Mouse (Mus musculus): Measurements from ENCODE around the gene Hist1h1c. TPM values are rescaled to one million over a fixed set of nuclear protein-coding genes. Genes with fewer than 3 reads are reported as not detected.
"Not testable (repeated sequence)": the region's sequence is repeated elsewhere in the genome, so short reads cannot be mapped to it uniquely, and the experiment has no call there.

Hist1h1c gene
- polyA plus RNA-seq, 1 experiment = 72.3 TPM

DNA sequence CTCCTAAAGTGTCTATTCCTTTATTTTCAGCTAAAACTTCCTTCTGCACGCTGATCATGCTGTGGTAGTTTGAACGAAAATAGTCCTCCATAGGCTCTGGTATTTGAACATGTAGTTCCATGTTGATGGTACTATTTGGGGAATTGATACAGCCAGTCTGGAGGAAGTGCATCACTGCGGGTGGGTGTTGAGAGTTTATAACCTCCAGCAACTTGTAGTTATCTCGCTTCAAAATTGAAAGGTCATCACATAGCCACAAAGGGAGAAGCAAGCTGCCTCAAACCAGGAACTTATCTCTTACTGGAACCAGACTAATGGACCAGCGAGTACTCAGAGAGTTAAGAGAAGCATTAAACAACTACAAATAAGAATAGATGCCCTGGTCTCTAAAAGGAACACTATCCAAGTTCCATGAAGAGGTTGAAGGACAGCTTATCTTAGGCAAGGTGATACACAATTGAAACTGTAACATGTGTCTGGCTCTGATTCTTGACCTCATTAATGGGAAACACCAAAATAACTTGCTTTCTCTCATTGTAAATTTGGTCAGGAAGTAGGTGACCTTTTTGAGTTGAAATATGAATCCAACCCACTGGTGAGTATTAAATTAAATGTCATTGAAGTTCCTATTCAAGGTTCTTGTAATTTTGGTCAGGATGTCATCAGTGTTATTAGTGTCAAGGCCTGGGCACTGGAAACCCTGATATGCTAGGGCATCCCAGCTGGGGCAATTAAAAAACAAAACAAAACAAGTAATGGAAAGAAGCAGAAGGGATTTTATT lies 22.2 kb upstream of the Hist1h1c start:
- DNase-seq (ENCODE audit: low read depth) = no peak

DNA sequence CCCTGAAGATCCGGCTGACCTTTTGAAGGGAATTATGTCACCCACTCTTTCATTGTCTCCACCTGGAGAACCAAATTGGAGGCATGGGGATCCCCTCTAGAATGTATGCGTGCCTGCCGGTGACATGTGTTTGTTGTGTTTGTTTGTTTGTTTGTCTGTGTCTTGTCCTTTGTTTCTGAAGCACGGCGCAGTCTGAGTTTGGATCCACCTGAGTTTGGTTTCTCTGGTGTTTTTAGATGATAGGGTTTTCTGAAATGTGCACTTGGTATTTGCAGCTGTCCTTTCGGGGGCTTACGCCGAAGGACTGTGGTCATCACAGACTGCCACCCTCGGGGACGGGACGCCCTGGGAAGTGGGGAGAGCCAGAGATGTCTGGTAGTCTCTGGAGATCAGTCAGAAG lies 21.4 kb upstream of the Hist1h1c start:
- no peak for DNase-seq (ENCODE audit: low read depth)

DNA sequence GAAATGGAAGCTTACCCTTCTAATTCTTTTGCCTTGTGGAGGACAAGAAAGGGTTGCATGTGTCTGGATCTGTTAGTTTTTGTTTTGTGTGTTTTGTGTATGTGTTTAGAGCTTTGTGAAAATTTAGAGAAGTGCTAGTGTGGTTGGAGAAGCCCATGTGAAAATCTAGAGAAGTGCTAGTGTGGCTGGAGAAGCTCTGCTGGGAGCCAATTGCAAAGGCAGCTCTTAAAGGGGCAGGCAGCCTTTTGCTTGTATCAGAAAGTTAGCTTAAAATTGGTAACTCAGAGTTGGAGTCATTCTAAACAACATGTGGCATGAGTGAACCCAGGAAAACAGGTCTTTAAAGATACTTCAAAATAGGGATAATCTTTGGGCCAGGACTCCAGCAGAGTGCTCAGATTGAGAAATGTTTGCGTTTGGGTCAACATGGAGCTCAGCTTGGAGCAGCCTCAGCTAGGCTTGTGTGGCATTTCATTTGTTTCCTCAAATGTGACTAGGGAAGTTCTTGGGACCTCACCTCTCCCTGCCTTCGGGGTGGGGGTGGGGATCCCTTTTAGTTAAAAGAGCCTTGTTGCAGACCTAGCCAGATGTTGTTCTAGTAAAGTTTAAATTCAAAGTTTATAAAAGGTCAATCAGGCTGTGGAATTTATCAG lies 20.9 kb upstream of the Hist1h1c start:
- DNase-seq (ENCODE audit: low read depth) = not testable (repeated sequence)

DNA sequence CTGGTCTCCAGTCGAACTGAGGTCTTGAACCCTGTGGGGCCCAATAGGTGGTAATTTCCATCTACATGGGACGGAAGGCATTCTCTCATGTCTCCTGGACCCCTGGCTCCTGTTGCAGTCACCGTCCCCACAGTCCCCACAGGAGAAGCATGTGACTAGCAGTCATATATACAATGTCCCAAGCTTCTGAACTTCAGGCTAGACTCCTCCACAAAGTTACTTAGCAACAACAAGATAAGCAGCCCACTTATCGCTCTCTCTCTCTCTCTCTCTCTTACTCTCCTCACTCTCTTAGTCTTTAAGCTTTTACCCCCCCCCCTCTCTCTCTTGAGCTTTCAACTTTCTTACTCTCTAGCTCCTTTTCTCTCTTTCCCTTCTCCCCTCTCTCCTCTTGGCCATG lies 14.4 kb upstream of the Hist1h1c start:
- DNase-seq (ENCODE audit: low read depth) = no peak

DNA sequence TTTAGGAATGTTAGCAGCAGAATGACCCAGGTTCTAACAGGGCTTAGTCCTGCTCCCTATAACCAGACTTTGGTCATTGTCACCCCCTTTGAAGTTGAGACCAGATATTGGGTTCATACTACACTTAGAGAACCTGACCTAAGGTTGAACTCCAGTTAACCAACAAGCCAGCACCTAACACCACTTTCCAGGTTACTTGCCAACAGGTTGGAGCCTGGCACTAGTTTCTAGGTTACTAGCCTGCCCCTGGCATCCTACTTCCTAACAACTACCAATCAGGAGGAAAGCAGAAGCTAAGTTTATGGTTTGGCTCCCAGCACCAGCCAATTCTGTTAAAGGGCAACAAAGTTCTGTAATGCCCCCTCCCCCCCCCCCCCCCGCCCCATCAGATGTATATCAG lies 13.4 kb upstream of the Hist1h1c start:
- DNase-seq (ENCODE audit: low read depth) = no peak

DNA sequence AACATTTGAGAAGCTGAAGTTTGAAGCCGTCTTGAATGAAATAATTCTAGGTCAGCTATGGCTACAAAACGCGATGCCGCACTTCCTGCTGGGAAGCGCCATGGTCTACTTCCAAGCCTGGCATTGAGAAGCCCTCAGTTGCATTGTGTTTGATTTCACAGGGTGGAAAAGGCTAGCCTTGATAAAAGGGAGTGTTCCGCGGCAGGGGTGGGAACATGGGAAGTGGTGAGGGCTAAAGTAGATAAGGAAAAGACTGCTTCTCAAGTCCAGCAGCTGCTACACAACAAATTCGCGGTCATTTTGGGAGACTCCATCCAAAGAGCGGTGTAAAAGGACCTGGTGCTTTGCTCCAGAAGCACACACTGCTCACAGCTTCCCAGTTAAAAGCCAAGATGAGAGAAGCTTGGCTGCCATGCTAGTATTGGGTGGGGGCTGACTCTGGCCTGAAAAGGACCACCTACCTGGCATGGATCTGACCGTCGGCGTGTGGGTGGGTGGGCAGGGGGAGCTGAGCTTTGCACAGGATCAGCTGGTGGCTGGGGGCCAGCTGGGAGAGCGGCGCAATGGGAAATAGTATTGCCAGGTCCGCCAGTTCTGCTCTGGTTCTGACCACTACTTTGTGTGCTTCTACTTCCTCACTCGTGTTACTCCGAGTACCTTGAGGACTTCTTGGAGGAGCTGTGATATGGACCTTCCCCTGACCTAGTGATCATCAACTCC lies 10.0 kb upstream of the Hist1h1c start:
- DNase-seq (ENCODE audit: low read depth) = no peak

DNA sequence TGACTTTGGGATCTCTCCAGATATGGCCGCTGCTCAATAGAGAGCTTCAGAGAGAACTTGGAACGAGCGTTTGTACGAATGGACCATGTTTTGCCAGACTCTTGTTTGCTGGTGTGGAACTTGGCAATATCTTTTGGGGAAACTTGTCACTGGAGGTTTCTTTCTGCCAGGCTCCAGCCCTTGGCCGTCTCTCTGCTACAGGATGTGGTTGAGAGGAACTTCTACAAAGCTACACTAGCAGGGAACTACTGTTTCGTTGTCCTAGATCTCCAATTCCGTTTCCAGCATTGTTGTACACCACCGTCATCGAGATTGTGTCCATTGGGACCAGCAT lies 9.4 kb upstream of the Hist1h1c start:
- no peak for DNase-seq (ENCODE audit: low read depth)

DNA sequence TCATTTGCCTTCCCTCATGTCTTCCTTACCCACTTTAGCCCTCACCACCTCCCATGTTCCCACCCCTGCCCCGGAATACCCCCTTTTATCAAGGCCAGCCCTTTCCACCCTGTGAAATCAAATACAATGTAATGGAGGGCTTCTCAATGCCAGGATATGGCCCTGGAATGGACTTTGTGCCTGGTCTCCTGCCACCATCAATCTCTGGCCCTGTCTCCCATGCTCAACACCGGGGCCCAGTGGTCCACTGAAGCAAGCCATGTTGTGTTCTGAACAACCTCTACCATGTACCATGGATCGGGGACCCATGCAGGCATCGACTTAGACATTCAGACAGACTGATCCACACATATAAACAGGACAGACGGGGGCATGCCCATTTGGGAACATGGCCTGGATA lies 8.9 kb upstream of the Hist1h1c start:
- DNase-seq (ENCODE audit: low read depth) = no peak

DNA sequence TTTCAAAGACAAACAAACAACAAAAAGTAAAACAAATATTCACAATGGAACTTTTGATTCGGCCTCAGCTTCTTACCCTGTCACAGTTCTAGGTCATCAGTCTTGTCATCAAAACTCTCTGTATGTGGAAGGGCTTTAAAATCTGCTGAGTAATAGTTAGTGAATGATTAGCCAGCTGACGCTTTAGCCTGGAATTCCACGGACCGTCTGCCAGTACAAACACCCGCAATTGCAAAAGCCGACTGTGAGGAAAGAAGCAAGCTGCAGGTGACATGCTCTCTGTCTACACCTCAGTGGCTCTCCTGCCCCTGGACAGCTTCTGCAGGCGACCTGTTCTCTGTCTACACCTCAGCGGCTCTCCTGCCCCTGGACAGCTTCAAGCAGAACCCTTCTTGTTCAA lies 8.1 kb upstream of the Hist1h1c start:
- no peak for DNase-seq (ENCODE audit: low read depth)

DNA sequence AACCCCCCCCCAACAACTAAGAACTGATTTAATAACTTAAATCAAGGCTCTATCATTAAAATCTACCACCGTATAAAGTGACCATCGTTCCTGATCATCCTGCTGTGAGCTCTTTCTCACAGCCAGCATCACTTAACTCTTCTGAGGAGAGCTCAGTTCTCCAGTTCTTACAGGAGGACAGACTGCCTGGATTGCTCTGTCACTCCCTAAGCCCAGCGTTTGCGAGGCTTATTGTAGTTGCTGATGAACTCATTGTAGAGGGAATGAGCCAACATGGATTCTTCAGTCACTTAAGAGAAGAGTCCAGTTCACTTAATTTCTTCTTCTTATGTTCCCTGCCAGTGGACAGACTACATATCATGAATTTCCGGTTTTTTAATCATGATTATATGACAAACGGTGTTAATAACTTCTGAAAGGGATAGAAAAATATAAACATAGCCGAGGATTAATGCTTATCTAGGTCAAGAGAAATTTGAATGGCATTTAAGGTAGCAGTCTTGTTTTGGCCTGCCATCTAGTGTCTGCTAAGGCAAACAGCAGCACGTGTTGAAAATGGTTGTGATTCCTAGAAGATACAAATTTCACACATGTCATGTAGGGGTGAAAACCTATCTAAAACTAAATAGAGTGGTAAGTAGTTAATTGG lies 6.3 kb upstream of the Hist1h1c start:
- DNase-seq (ENCODE audit: low read depth) = no peak

DNA sequence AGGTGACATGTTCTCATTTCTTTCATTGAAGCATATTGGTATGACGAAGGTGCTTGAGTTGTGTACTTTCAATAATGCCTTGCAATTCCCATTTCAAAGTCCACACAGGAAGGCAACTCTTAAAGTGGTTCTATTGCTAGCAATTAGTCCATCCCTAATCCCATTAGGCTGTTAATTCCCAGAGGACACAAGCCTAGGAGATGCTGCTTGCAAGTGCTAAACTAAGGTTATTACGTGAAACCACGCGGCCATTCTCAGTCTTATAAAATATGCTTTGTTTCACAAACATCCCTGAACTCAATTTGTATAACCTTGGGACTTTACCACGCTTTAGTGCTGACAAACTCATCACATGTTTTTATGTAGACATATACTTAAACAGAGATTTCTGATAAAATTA lies 1.5 kb upstream of the Hist1h1c start:
- no peak for DNase-seq (ENCODE audit: low read depth)

DNA sequence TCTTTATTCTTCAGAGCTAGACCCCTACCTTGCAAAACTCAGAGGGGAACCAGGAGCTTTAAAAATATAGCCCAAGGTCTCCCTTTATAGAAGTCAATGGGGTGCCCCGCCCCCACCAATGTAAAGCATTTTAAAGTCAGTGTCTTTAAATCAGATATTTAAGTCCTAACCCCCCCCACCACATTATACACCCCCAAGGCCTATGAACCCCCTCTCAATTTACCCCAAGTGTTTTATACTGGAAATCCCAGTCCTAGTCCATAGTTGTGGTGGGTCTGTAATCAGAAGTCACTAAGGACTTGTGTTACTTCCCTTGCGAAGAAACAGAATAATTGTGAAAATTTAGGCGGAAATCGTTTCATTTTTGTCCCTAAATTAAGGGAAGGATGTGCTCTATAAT lies 567 bp upstream of the Hist1h1c start:
- DNase-seq (ENCODE audit: low read depth) = no peak

DNA sequence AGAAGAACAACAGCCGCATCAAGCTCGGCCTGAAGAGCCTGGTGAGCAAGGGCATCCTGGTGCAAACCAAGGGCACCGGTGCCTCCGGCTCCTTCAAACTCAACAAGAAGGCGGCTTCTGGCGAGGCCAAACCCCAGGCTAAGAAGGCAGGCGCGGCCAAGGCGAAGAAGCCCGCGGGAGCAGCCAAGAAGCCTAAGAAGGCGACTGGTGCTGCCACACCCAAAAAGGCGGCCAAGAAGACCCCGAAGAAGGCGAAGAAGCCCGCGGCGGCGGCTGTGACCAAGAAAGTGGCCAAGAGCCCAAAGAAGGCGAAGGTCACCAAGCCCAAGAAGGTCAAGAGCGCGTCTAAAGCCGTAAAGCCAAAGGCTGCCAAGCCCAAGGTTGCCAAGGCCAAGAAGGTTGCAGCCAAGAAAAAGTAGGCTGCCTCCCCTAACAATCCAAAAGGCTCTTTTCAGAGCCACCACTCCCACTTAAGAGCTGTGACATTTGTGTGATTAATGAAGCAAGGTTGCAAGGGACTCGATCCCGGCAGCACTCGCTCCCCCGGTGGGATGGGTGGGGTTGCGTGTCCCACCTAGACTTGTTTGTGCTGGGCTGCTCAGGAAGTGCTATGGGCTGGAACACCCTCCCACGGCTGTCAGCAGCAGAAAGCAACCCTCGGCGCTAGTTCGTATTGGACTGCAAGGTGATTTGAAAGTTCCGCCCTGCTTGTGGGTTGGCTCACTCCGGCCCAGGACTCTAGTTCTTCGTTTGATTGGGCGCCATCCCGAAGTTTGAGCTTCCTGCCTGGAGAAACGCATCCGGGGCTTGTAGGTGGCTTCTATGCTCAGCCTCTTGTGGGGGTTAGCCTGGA lies 687 bp downstream of the Hist1h1c start:
- DNase-seq (ENCODE audit: low read depth) = no peak

DNA sequence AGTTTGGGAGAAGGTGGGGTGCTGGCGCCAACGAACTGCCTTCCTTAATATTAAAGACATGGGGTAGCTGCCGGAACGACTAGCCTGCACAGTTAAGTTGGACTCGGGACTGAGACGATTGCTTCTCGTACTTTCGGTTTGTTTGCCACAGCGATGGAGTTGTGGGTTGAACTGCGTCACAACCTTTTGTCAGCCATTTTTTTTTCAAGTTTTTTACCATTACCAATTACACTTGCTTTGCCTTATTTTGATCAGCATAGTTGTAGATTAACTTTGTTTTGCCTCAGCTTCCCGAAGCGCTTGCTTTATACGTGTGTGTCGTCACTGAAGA lies 1.3 kb downstream of the Hist1h1c start:
- no peak for DNase-seq (ENCODE audit: low read depth)

DNA sequence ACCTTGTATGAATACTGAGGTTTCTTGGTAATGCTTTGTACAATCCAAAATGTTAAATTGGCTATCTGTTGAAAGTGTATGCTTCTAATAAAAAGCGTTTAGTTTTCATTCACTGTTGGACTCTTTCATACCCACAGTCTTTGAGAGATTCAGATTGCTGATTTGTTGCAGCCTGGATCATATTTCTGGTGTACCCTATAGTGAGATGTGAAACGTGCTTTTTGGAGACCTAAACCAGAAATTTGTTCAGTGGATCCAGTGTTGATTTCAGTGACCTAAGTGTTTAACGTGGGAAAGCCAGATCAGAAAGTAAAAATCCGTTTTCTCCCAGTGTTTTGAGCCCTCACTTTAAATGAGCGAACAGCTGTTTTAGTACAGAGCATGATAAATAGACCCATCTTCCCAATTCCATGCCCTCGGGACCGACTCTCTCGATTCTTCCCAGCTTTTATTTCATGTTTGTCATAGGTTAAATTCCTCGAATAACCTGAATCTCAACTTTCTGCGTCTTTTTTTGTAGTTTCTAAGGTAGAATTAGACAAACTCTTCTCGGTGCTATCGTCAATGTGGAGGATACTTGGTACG lies 1.7 kb downstream of the Hist1h1c start:
- no peak for DNase-seq (ENCODE audit: low read depth)

DNA sequence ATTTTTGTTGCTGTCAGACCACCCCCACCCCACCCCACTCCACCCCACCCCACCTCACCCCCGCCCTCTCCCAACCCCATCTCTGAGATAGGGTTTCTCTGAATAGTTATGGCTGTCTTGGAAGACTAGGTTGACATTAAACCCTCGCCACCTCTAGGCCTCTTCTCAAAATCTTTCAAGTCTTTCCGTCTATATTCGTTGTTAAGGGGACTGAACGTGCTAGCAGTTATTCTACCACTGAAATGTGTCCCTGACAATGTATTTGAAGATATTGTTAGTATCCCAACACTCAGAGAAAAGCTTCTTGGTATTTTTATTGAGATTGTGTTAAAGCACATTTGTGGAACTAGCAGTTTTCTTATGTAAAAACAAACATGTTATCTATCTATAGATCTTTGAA lies 2.3 kb downstream of the Hist1h1c start:
- no peak for DNase-seq (ENCODE audit: low read depth)

DNA sequence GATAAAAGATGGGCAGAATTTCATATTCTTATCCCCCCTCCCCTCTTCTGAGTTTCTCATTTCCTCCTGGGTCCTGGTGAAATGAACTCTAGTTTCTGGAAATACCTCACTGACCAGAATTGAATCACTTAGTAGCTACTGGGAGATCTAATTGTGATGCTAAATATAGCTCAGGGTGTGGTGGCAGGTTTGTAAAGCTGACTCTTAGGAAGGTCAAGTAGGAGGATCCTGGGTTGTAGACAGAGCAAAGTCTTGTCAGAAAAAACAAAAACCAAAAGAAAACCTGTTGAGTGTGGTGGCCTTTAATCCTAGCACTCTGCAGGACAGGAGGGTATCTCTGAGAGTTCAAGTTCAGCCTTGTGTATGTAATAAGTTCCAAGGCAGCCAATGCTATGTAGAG lies 3.4 kb downstream of the Hist1h1c start:
- no peak for DNase-seq (ENCODE audit: low read depth)

DNA sequence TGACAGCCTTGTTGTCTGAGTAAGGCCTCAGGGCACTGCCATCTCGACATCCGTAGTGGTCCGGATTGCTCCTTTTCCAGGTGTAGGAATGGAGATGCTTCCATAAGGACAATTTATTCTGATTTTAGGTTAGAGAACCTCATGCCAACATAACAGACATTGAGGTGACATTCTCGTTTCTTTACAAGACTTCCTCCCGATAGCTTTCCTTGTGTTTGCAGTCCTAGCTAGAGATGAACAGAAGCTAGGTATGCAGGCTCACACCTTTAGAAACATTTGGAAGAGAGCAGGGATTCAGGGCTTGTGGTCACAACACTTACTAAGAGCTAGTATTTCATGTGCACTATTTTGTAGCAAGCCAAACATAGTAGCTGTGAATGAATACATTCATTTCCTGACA lies 4.6 kb downstream of the Hist1h1c start:
- DNase-seq (ENCODE audit: low read depth) = no peak

DNA sequence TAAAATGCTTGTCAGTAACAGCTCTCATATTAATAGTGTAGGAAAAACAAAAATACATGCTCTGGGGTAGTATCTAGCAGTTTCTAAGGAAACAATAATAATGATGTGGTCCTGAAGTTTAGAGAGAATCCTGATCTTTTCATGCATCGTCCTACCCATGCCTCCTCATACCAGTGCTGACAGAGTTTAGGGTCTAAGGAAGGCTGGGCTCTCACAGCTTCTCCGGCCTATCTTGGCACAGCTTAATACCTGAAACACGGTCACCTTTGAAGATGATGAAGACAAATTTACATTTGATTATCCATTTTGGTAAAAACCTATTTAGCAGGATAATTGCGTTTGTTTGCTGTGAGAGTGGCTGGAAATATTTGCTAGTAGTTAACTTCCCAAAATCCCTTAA lies 5.4 kb downstream of the Hist1h1c start:
- DNase-seq (ENCODE audit: low read depth) = no peak

DNA sequence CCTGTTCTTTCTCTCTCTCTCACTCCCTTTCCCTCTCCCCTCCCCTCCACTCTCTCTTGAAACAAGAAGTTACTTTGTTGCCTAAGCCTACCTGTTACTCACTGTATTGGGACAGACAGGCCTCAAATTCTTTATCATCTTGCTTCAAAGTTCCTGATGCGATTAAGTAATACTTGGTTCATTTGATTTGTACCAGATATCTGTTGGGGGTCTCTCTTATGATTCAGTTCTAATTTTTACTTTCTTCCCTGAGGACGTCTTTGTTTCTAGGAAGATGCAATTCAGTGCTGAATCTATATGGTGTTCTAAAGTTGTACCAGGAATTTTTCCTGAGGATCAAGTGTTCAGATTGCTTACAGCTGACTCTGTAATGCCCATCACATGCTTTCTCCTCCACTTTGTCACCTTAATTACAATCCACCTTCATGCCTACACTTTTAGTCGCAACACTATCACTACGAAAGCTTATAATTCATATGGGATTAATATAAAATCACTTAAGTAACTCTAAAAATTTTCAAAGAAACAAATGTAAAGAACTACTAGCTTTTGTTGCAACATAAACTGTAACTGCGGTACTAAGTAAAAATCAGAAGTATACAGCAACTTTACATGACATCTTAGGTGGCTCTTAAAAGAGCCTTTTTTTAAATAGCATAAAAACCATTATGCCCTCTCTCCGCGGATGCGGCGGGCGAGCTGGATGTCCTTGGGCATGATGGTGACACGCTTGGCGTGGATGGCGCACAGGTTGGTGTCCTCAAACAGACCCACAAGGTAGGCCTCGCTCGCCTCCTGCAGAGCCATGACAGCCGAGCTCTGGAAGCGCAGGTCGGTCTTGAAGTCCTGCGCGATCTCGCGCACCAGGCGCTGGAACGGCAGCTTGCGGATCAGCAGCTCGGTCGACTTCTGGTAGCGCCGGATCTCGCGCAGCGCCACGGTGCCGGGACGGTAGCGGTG lies 6.1 kb downstream of the Hist1h1c start:
- DNase-seq (ENCODE audit: low read depth) = no peak
